Mouse (Mus musculus) naive thymus-derived CD4-positive, alpha-beta T cell, adult 2 months (primary cell): ENCODE measurements at regions not wholly inside any gene's neighbourhood (a gene's known extent, or its start where the extent isn't known, plus 50 kb on each side); places are given as distances from the start of the nearest gene placed in this dataset.

ENCODE experiments used
- DNase-seq: peaks from one replicate; pipeline ENCODE4 v3.0.0-alpha.2; 2011; ENCODE audit warnings: low read depth

GRCm38 (mm10) chr2:46149848-46150247, 1032.7 kb upstream of the Zeb2 start:
- DNase-seq, result no peak

GRCm38 (mm10) chr2:46119871-46120270, 1002.7 kb upstream of the Zeb2 start:
- no peak for DNase-seq

GRCm38 (mm10) chr2:46106991-46107390, 989.8 kb upstream of the Zeb2 start:
- DNase-seq, result no peak

GRCm38 (mm10) chr2:46065034-46065802, 948.0 kb upstream of the Zeb2 start:
- no peak for DNase-seq

- DNase-seq, result no peak
Measured at GRCm38 (mm10) chr2:46055729-46056128, 938.5 kb upstream of the Zeb2 start.

- DNase-seq, result no peak
Measured at GRCm38 (mm10) chr2:46054902-46055301, 937.7 kb upstream of the Zeb2 start.

- no peak for DNase-seq
Measured at GRCm38 (mm10) chr2:46021854-46022253, 904.7 kb upstream of the Zeb2 start.

- no peak for DNase-seq
Measured at GRCm38 (mm10) chr2:46013771-46014269, 896.6 kb upstream of the Zeb2 start.

- DNase-seq, result no peak
Measured at GRCm38 (mm10) chr2:46012716-46013115, 895.5 kb upstream of the Zeb2 start.

- no peak for DNase-seq
Measured at GRCm38 (mm10) chr2:45975157-45975556, 858.0 kb upstream of the Zeb2 start.

- DNase-seq, result no peak
Measured at GRCm38 (mm10) chr2:45968635-45969034, 851.4 kb upstream of the Zeb2 start.

- DNase-seq, result no peak
Measured at GRCm38 (mm10) chr2:45956792-45957330, 839.7 kb upstream of the Zeb2 start.

- no peak for DNase-seq
Measured at GRCm38 (mm10) chr2:45948758-45949157, 831.6 kb upstream of the Zeb2 start.

GRCm38 (mm10) chr2:45925791-45926480, 808.7 kb upstream of the Zeb2 start:
- DNase-seq, result no peak

GRCm38 (mm10) chr2:45908871-45909270, 791.7 kb upstream of the Zeb2 start:
- no peak for DNase-seq

- DNase-seq, result no peak
Measured at GRCm38 (mm10) chr2:45904623-45905235, 787.5 kb upstream of the Zeb2 start.

GRCm38 (mm10) chr2:45904090-45904489, 786.9 kb upstream of the Zeb2 start:
- no peak for DNase-seq

GRCm38 (mm10) chr2:45903350-45903749, 786.2 kb upstream of the Zeb2 start:
- DNase-seq, result no peak

GRCm38 (mm10) chr2:45901892-45902291, 784.7 kb upstream of the Zeb2 start:
- DNase-seq, result no peak

- DNase-seq, result no peak
Measured at GRCm38 (mm10) chr2:45884680-45885079, 767.5 kb upstream of the Zeb2 start.

GRCm38 (mm10) chr2:45878656-45879055, 761.5 kb upstream of the Zeb2 start:
- no peak for DNase-seq

GRCm38 (mm10) chr2:45859901-45860331, 742.7 kb upstream of the Zeb2 start:
- no peak for DNase-seq

GRCm38 (mm10) chr2:45859445-45859844, 742.2 kb upstream of the Zeb2 start:
- DNase-seq, result no peak
